Mouse (Mus musculus): ENCODE measurements around the gene Stam2. TPM values are rescaled to one million over a fixed set of nuclear protein-coding genes. Genes with fewer than 3 reads are reported as not detected.

The Stam2 gene
- polyA plus RNA-seq, 1 experiment = 9.9 TPM

- H3K4me1 ChIP-seq (ENCODE audit: control insufficient read depth, insufficient read depth, low read length) = peaks cover 9% of the 10 kb centered on the region
- WGBS = under 1% methylated on average over 19 of the region's 19 CpGs
- no peak overlapping the region for H3K4me3 ChIP-seq (replicated peaks; ENCODE audit: extremely low read depth, low read depth, low read length)
- TF ChIP-seq POLR2A (IDR thresholded peaks at IDR 0.05; ENCODE audit: borderline replicate concordance, extremely low read depth, low read depth, low read length) = no peak
- TF ChIP-seq CTCF (IDR thresholded peaks at IDR 0.05; ENCODE audit: insufficient read depth, low read length) = no peak
- peak; percentile 19 for DNase-seq
These were observed 67.2 kb downstream of the Stam2 start for GRCm38 (mm10) chr2:52674886-52675277.

- TF ChIP-seq CTCF (IDR thresholded peaks at IDR 0.05; ENCODE audit: insufficient read depth, low read length) (no peak), POLR2A (IDR thresholded peaks at IDR 0.05; ENCODE audit: borderline replicate concordance, extremely low read depth, low read depth, low read length) (no peak)
- no peak overlapping the region for H3K4me3 ChIP-seq (replicated peaks; ENCODE audit: extremely low read depth, low read depth, low read length)
- DNase-seq = no peak
- H3K4me1 ChIP-seq (ENCODE audit: control insufficient read depth, insufficient read depth, low read length) = peaks cover 9% of the 10 kb centered on the region
- WGBS = 76% methylated on average over 1 of the region's 1 CpGs
These were observed 68.9 kb downstream of the Stam2 start for GRCm38 (mm10) chr2:52673172-52673571.

DNA sequence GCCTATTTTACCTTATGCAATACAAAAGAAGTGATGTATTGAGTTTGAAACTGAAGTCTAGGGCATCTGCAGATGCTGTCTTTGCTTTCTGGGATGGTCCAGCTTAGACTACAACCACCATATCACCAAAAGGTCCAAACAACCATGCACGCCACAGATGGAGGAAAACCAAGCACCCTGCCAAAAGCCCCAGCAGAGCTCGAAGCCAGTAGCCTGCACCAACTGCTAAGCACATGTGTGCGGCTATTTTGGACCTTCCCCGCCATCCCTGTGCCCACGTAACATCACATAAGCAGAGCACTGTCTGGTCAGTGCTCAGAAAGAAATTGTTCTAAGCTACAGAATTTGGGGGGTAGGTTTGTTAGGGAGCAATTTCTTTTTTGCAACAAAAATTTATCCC lies 71.3 kb downstream of the Stam2 start:
- no peak for DNase-seq
- H3K4me3 ChIP-seq (replicated peaks; ENCODE audit: extremely low read depth, low read depth, low read length) = no peak overlapping the region
- 83% methylated on average over 5 of the region's 5 CpGs for WGBS
- no peak for TF ChIP-seq CTCF (IDR thresholded peaks at IDR 0.05; ENCODE audit: insufficient read depth, low read length)
- no peak for TF ChIP-seq POLR2A (IDR thresholded peaks at IDR 0.05; ENCODE audit: borderline replicate concordance, extremely low read depth, low read depth, low read length)
- peaks cover 6% of the 10 kb centered on the region for H3K4me1 ChIP-seq (ENCODE audit: control insufficient read depth, insufficient read depth, low read length)

- TF ChIP-seq CTCF (IDR thresholded peaks at IDR 0.05; ENCODE audit: insufficient read depth, low read length) = no peak
- no peak for TF ChIP-seq POLR2A (IDR thresholded peaks at IDR 0.05; ENCODE audit: borderline replicate concordance, extremely low read depth, low read depth, low read length)
- Histone ChIP-seq H3K4me1 (ENCODE audit: control insufficient read depth, insufficient read depth, low read length) (no peaks in the 10 kb centered on the region), H3K4me3 (replicated peaks; ENCODE audit: extremely low read depth, low read depth, low read length) (no peak overlapping the region)
- no peak for DNase-seq
- WGBS = 83% methylated on average over 6 of the region's 6 CpGs
These were observed 73.6 kb downstream of the Stam2 start for GRCm38 (mm10) chr2:52668480-52668879.

DNA sequence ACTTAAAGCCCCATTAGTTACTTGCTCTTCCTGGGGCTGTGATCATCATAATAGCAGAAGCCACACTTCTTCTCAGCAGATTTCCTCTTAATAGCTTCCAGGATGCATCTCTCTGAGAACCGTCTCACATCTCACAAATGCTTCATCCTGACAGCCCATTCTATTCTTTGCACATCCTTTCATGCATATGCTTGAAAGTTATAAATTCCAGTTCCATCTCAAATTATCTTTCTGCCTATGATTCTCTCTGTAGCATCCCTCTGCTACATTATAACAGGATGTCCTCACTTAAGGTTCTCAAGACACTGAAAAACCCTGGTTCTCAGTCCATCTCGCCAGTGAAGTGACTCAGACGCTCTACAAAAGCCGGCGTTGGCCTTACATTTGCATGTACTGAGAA lies 85.4 kb downstream of the Stam2 start:
- DNase-seq = no peak
- WGBS = 90% methylated on average over 5 of the region's 5 CpGs
- Histone ChIP-seq H3K4me3 (replicated peaks; ENCODE audit: extremely low read depth, low read depth, low read length) (no peak overlapping the region), H3K4me1 (ENCODE audit: control insufficient read depth, insufficient read depth, low read length) (no peaks in the 10 kb centered on the region)
- no peak for TF ChIP-seq CTCF (IDR thresholded peaks at IDR 0.05; ENCODE audit: insufficient read depth, low read length)
- TF ChIP-seq POLR2A (IDR thresholded peaks at IDR 0.05; ENCODE audit: borderline replicate concordance, extremely low read depth, low read depth, low read length) = no peak

DNA sequence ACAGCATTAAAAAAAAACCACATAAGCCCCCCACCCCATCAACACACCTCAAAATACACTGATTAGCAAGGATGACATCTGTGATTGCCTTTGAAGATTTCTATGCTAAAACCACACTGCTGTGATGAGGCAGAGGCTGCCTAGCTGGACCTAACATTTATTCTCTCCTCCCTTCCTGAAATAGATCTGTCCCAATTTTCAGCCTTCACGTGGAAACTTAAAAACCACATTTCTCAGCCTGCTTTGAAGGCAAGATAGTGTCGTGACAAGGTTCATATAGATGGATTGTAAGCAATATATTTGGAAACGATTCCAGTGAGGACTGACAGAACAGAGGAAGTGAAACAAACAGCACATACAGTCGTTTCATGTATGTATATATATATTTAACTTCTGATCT lies 87.5 kb downstream of the Stam2 start:
- Histone ChIP-seq H3K4me1 (ENCODE audit: control insufficient read depth, insufficient read depth, low read length) (no peaks in the 10 kb centered on the region), H3K4me3 (replicated peaks; ENCODE audit: extremely low read depth, low read depth, low read length) (no peak overlapping the region)
- WGBS = 52% methylated on average over 4 of the region's 4 CpGs
- no peak for DNase-seq
- TF ChIP-seq CTCF (IDR thresholded peaks at IDR 0.05; ENCODE audit: insufficient read depth, low read length) (no peak), POLR2A (IDR thresholded peaks at IDR 0.05; ENCODE audit: borderline replicate concordance, extremely low read depth, low read depth, low read length) (no peak)

GRCm38 (mm10) chr2:52651547-52651946 lies 90.5 kb downstream of the Stam2 start:
- Histone ChIP-seq H3K4me1 (ENCODE audit: control insufficient read depth, insufficient read depth, low read length) (no peaks in the 10 kb centered on the region), H3K4me3 (replicated peaks; ENCODE audit: extremely low read depth, low read depth, low read length) (no peak overlapping the region)
- no peak for DNase-seq
- 78% methylated on average over 6 of the region's 6 CpGs for WGBS
- TF ChIP-seq CTCF (IDR thresholded peaks at IDR 0.05; ENCODE audit: insufficient read depth, low read length) (no peak), POLR2A (IDR thresholded peaks at IDR 0.05; ENCODE audit: borderline replicate concordance, extremely low read depth, low read depth, low read length) (no peak)

GRCm38 (mm10) chr2:52647255-52647998 lies 94.7 kb downstream of the Stam2 start:
- Histone ChIP-seq H3K4me3 (replicated peaks; ENCODE audit: extremely low read depth, low read depth, low read length) (no peak overlapping the region), H3K4me1 (ENCODE audit: control insufficient read depth, insufficient read depth, low read length) (no peaks in the 10 kb centered on the region)
- 63% methylated on average over 8 of the region's 8 CpGs for WGBS
- no peak for TF ChIP-seq CTCF (IDR thresholded peaks at IDR 0.05; ENCODE audit: insufficient read depth, low read length)
- TF ChIP-seq POLR2A (IDR thresholded peaks at IDR 0.05; ENCODE audit: borderline replicate concordance, extremely low read depth, low read depth, low read length) = no peak
- no peak for DNase-seq

DNA sequence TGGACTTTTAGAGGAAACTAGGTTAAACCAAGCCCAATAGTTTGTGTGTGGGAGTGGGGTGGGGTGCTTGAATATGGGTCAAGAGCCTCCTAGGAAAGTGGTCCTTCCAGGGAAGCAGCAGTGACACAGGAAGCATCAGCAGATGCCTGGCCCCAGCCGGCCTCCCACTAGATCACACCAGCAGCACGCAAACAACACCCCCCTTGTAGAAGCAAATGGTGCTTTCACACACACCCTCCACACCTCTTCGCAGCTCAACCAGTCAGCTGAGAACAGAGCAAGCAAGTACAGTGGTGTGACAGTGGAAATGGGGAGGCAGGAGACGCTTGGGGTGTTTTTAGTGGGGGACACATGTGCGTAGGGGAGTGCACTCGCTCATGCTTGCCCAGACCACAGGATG lies 98.4 kb downstream of the Stam2 start:
- 73% methylated on average over 6 of the region's 6 CpGs for WGBS
- TF ChIP-seq POLR2A (IDR thresholded peaks at IDR 0.05; ENCODE audit: borderline replicate concordance, extremely low read depth, low read depth, low read length) (no peak), CTCF (IDR thresholded peaks at IDR 0.05; ENCODE audit: insufficient read depth, low read length) (no peak)
- DNase-seq = no peak
- Histone ChIP-seq H3K4me3 (replicated peaks; ENCODE audit: extremely low read depth, low read depth, low read length) (no peak overlapping the region), H3K4me1 (ENCODE audit: control insufficient read depth, insufficient read depth, low read length) (0 out of 2 replicates have a peak, but pooled peaks cover 3% of the 10 kb centered on the region)

Other genes starting within 250 kb of the Stam2 start
- gene Cacnb4, start 65.5 kb downstream of the Stam2 start, polyA plus RNA-seq (2012; rRNA removed) = 0.04 and 0.05 TPM in 2 replicates
- gene Fmnl2, start 115.6 kb upstream of the Stam2 start, polyA plus RNA-seq (2012; rRNA removed) = 3.9 and 4.8 TPM in 2 replicates

Measured in lung, adult 2 months (tissue).